Mouse (Mus musculus) megakaryocyte, embryonic 14.5 days (primary cell): Measurements from ENCODE around the gene Scarf2. TPM values are rescaled to one million over a fixed set of nuclear protein-coding genes. Genes with fewer than 3 reads are reported as not detected.
A peak's percentile ranks its signal among the peaks of the same experiment; 100 is the strongest.

Source experiments
- H3K27me3 ChIP-seq: replicated peaks from 2 replicates; pipeline ENCODE3; 2012; ENCODE audit warnings: inconsistent platforms
- H3K36me3 ChIP-seq: replicated peaks from 2 replicates; pipeline ENCODE3; 2012; ENCODE audit warnings: low read length, inconsistent platforms, mixed read lengths
- H3K4me1 ChIP-seq: 2 replicates; pipeline ENCODE4 v1.6.1; 2012; ENCODE audit warnings: inconsistent platforms
- H3K4me3 ChIP-seq: replicated peaks from 2 replicates; pipeline ENCODE3; 2012; ENCODE audit warnings: moderate library complexity, mild to moderate bottlenecking, inconsistent platforms
- H3K9me3 ChIP-seq: 2 replicates; pipeline ENCODE4 v1.6.1; 2012; ENCODE audit warnings: inconsistent platforms
- FLI1 ChIP-seq: IDR thresholded peaks from 2 replicates; pipeline ENCODE4 v1.6.1; 2012; ENCODE audit warnings: low read length, inconsistent platforms, mixed read lengths
- GATA1 ChIP-seq: IDR thresholded peaks from 3 replicates; pipeline ENCODE4 v1.6.1; 2012; ENCODE audit warnings: mixed read lengths, low read length, inconsistent platforms, borderline replicate concordance
- polyA plus RNA-seq: library from polyadenylated mRNA; stranded (reverse); fragments of >175 nt; gene quantifications from 2 replicates; pipeline ENCODE4 v1.2.3, GENCODE M21; 2012; ENCODE audit warnings: low replicate concordance; ENCODE audit not compliant: insufficient read depth

Gene Scarf2
- polyA plus RNA-seq, 1 experiment, result 0.79 TPM

- Histone ChIP-seq H3K36me3 (no peaks in the 10 kb centered on the region), H3K4me1 (peaks cover 22% of the 10 kb centered on the region), H3K9me3 (no peaks in the 10 kb centered on the region), H3K4me3 (no peak overlapping the region), H3K27me3 (peaks cover 97% of the 10 kb centered on the region)
- TF ChIP-seq FLI1 (no peak), GATA1 (no peak)
These were observed 31.1 kb downstream of the Scarf2 start for GRCm38 (mm10) chr16:17828229-17828628.

- H3K4me1 ChIP-seq, result peaks cover 28% of the 10 kb centered on the region
- TF ChIP-seq GATA1, result no peak
- no peak for TF ChIP-seq FLI1
- peaks cover 98% of the 10 kb centered on the region for H3K27me3 ChIP-seq
- H3K9me3 ChIP-seq, result no peaks in the 10 kb centered on the region
- H3K4me3 ChIP-seq, result no peak overlapping the region
- H3K36me3 ChIP-seq, result no peaks in the 10 kb centered on the region
These were observed 31.8 kb downstream of the Scarf2 start for GRCm38 (mm10) chr16:17828867-17829266.

DNA sequence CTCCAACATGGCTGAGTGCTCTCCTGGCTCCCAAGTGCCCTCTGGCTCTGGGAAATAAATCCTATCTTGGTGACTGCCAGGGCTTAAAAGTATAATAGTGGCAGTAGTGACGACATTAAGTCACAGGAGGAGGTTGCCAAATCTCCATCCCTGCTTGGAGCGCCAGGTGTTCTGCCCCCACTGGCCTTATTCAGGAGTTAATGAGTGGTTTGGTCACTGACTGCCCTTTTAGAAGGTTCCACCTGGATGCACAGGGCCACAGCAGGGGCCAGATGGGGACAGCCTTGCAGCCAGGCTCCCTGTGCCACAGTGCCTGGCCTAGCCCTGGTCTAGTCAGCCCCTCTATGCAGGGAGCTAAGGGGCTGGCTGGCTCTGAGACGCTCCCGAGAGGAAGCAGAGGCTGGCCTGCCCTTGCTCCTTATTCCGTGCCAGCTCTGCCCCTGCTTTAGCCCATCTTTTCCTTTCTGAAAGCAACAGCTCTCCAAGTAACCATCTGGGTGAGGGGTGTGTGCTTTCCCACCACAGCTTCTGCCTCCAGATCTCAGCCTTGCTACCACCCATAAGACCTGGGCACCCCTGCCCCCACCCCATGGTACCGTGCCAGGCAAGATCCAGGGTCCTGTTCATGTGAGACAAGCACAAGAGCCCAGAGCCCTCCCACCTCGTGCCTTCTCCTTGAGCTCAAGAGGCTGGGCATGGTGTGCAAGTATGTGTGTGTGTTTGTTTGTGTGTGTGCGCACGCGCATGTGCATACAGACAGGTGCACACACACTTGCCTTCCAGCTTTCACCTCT is 33.5 kb downstream of the Scarf2 start:
- Histone ChIP-seq H3K27me3 (peaks cover 100% of the 10 kb centered on the region), H3K9me3 (no peaks in the 10 kb centered on the region; the same call in 1 of the 2 replicates), H3K4me3 (no peak overlapping the region), H3K4me1 (peaks cover 36% of the 10 kb centered on the region), H3K36me3 (no peaks in the 10 kb centered on the region)
- TF ChIP-seq GATA1 (no peak), FLI1 (no peak)

DNA sequence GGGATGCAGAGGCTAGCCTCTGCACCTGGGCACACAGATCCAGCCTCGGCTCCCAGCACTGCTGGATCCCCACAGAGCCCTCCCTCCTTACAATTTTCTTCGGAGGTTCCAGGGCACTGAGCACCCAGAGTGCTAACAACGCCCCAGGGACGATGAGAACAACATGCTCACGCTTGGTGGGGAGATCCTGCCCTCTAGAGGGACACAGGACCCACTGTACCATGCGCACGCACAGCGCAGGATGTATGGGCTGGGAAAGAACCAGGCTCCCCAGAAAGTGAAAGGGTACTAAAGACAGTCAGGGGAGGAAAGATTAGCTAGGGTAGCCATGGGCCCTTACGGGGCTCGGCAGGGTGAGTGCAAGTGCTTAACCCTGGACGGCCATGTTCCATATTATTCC is 34.7 kb downstream of the Scarf2 start:
- Histone ChIP-seq H3K27me3 (peaks cover 100% of the 10 kb centered on the region), H3K9me3 (no peaks in the 10 kb centered on the region; the same call in 1 of the 2 replicates), H3K36me3 (no peaks in the 10 kb centered on the region), H3K4me1 (peaks cover 36% of the 10 kb centered on the region), H3K4me3 (no peak overlapping the region)
- no peak for TF ChIP-seq FLI1
- TF ChIP-seq GATA1, result no peak

DNA sequence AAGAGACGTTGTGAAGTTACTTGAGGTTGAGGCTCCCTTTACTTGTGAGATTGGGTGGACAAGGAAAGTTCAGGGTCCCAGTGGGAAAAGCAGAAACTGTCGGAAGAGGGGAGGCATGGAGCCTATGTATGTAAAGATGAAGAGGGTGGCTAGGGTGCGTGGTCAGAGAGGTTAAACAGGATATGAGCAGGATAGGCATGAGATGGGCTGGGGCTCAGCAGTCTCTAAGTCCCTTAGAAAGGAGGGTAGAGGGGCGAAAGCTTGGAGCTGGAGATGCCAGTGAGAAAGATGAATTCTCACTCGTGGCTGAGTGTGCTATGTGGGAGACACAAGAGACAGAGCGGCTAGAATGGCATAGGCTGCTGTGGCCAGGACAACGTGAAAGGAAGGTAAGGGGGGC is 35.7 kb downstream of the Scarf2 start, which contains the start of gene B830017H08Rik:
TSS of gene B830017H08Rik (plus strand) at position 301 of the 400 bp plus-strand sequence.
- no peak for TF ChIP-seq FLI1
- no peak for TF ChIP-seq GATA1
- H3K4me1 ChIP-seq, result peaks cover 32% of the 10 kb centered on the region
- H3K9me3 ChIP-seq, result no peaks in the 10 kb centered on the region; the same call in 1 of the 2 replicates
- H3K36me3 ChIP-seq, result no peaks in the 10 kb centered on the region
- peaks cover 100% of the 10 kb centered on the region for H3K27me3 ChIP-seq
- peak within 1 kb of the TSS; percentile 83 for H3K4me3 ChIP-seq

- H3K4me1 ChIP-seq, result peaks cover 28% of the 10 kb centered on the region
- peak overlapping the region; percentile 83 for H3K4me3 ChIP-seq
- TF ChIP-seq FLI1 (no peak), GATA1 (no peak)
- H3K27me3 ChIP-seq, result peaks cover 100% of the 10 kb centered on the region
- no peaks in the 10 kb centered on the region for H3K36me3 ChIP-seq
- H3K9me3 ChIP-seq, result no peaks in the 10 kb centered on the region; the same call in 1 of the 2 replicates
These were observed 36.2 kb downstream of the Scarf2 start for GRCm38 (mm10) chr16:17833321-17833680.

DNA sequence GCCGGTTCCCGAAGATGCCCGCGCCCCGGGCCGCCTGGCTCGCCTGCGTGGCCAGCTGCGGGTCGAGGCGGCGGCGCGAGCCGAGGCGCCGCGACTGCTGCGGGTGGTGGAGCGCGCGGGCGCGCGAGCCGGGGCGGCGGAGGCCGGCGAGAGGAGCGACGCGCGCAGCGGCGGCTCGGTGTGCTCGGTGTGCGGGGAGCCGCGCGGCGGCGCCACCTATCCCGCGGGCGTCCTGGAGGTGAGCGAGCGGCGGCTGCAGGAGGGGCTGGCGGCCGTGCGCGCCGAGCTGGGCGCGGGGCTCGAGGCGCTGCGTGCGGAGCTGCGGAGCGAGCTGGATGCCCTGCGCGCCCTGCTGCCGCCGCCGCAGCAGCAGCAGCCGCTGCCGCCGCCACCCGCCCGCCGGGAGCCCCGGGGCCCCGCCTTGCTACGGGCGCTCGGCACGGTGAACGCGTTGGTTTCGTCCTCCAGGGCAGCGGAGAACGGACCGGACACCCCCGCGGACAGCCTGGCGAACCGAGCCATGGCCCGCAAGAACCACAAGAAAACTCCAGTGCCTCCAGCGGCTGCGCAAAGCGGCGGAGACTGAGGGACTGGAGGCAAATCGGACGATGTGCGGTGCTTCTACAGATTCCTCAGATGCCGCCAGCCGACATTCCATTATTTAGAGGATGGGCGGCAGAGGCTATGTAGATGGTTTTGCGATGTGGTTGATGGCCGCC is 36.8 kb downstream of the Scarf2 start:
- H3K4me1 ChIP-seq, result peaks cover 25% of the 10 kb centered on the region
- H3K9me3 ChIP-seq, result no peaks in the 10 kb centered on the region; the same call in 1 of the 2 replicates
- peak overlapping the region; percentile 83 for H3K4me3 ChIP-seq
- H3K27me3 ChIP-seq, result peaks cover 99% of the 10 kb centered on the region
- no peaks in the 10 kb centered on the region for H3K36me3 ChIP-seq
- no peak for TF ChIP-seq GATA1
- no peak for TF ChIP-seq FLI1

- peaks cover 92% of the 10 kb centered on the region for H3K27me3 ChIP-seq
- TF ChIP-seq GATA1 (no peak), FLI1 (no peak)
- peaks cover 3% of the 10 kb centered on the region for H3K36me3 ChIP-seq
- H3K4me1 ChIP-seq, result peaks cover 25% of the 10 kb centered on the region
- no peak overlapping the region for H3K4me3 ChIP-seq
- no peaks in the 10 kb centered on the region; the same call in 1 of the 2 replicates for H3K9me3 ChIP-seq
These were observed 37.5 kb downstream of the Scarf2 start for GRCm38 (mm10) chr16:17834543-17834942.

DNA sequence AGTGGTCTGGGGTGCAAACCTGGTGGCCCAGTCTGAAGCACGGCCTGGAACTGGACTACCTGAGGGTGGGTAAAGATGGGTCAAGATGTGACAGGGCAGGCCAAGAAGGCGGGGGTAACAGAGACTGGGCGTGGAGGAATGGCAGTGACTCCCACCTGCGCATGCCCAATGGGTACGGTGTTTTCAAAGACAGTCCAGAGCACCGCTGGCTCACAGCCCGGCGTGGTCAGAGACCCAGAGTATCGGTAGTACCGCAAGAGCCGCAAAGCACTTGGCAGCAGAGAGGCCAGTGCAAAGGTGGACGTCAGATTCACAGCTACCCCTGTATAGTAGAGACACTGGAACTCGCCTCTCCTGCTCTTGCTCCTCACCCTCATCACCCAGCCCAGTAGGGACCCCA is 38.4 kb downstream of the Scarf2 start:
- H3K4me3 ChIP-seq, result no peak overlapping the region
- H3K36me3 ChIP-seq, result peaks cover 12% of the 10 kb centered on the region
- peaks cover 25% of the 10 kb centered on the region for H3K4me1 ChIP-seq
- TF ChIP-seq FLI1 (no peak), GATA1 (no peak)
- H3K9me3 ChIP-seq, result no peaks in the 10 kb centered on the region; the same call in 1 of the 2 replicates
- H3K27me3 ChIP-seq, result peaks cover 82% of the 10 kb centered on the region

DNA sequence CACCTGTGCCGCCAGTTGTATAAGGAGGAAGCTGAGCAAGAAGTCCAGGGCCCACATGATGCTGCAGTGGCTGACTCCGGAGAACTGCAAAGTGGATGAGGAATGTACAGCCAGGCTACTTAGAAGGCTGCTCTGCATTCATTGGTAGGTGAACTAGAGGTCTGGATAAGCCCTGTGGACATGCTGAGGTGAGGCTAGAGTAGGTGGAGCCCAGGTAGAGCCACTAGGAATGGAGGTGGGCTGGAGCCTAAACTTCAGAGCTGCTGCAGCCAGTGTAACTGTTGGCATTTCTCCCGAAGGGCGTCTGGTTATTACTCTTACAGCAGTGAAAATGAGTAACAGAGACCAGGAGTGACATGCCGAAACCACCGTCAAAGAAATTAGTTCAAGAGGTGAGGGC is 41.0 kb downstream of the Scarf2 start, which contains the start of gene Car15:
TSS of gene Car15 (minus strand) at position 314 of the 400 bp plus-strand sequence.
- H3K9me3 ChIP-seq, result no peaks in the 10 kb centered on the region; the same call in 1 of the 2 replicates
- peaks cover 57% of the 10 kb centered on the region for H3K27me3 ChIP-seq
- TF ChIP-seq FLI1 (no peak), GATA1 (no peak)
- H3K4me3 ChIP-seq, result no peak within 1 kb of the TSS
- H3K4me1 ChIP-seq, result peaks cover 16% of the 10 kb centered on the region
- H3K36me3 ChIP-seq, result peaks cover 38% of the 10 kb centered on the region
